In the genomic region with DNA sequence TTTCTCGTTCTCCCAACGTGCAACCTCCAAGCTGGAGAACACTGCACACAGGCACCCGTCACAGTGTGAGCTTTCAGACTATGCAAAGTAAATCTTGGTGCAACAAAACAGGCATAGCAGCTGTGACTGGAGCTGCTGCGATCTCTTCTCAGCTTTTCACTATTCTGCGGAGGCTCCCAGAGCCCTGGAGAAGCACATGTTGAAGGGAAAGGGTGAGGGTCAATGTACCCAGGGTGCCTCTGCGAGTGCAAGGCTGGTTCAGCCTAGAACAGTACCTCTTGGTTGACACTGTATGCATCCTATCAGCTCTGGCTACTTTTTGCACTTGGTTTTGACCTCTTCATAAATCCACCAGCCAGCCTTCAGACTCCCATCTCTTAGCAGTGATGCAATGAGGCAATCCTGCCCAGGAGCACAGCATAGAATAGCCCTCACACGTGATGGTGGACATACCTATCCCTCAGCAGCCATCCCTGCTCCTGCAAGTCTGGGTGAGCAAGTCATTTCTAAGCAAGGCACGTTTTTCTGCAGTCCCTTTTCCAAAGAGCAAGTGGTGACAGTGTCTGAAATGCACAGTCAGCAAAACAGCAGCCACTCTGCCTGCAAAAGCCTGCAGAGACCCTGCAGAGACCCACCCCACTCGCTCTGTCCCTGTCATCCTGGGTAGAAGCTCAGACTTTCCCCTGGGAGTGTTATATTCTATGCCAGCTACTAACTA, we compare ENCODE assay signal across 18 mouse cellular contexts.
DNase-seq lines count a peak whose midpoint lies in the region; ATAC-seq and TF ChIP-seq lines count a peak whose summit lies in the region.
"Had no signal": no experiment of that assay in that cellular context is flagged by ENCODE, and none has a peak within 500 bp of the region (broad histone marks: within the 10 kb centered on the region; RNA-seq: fewer than 3 reads in every experiment).

No protein-coding gene starts in this region.

- H3K36me3 ChIP-seq in hindbrain, postnatal 0 days (ENCODE audit: insufficient read depth, low read length), result no peaks in the 10 kb centered on the region
- H3K36me3 ChIP-seq in neural tube, embryonic 15.5 days, result no peaks in the 10 kb centered on the region
- H3K36me3 ChIP-seq: embryonic facial prominence, embryonic 13.5 days; heart, embryonic 13.5 days; lung, embryonic 15.5 days had no signal

- no peak overlapping the region for H3K4me3 ChIP-seq in hindbrain, postnatal 0 days (ENCODE audit: low read length)
- no peak overlapping the region for H3K4me3 ChIP-seq in neural tube, embryonic 15.5 days (replicated peaks)
- H3K4me3 ChIP-seq: embryonic facial prominence, embryonic 13.5 days; heart, embryonic 13.5 days; left cerebral cortex, adult 2 months; lung, embryonic 15.5 days had no signal

- TF ChIP-seq CTCF in hindbrain, postnatal 0 days (IDR thresholded peaks at IDR 0.05; ENCODE audit: low read depth), result no peak

- no peaks in the 10 kb centered on the region for H3K4me1 ChIP-seq in hindbrain, postnatal 0 days (ENCODE audit: insufficient read depth, low read length)
- H3K4me1 ChIP-seq in neural tube, embryonic 15.5 days, result peaks cover 20% of the 10 kb centered on the region

- WGBS in hindbrain, postnatal 0 days, result 27% methylated on average over 9 of the region's 9 CpGs
- WGBS in neural tube, embryonic 15.5 days, result 21% methylated on average over 9 of the region's 9 CpGs

- DNase-seq in embryo, embryonic 11 days, result peak; percentile 7
- DNase-seq in embryo, embryonic 9.5 days (ENCODE audit: extremely low spot score), result no peak
- peak; percentile 6 for DNase-seq in right cerebral cortex, postnatal 14 days
- DNase-seq in right cerebral cortex, adult 18-20 months, result no peak
- DNase-seq in hindbrain, postnatal 0 days (ENCODE audit: low spot score), result peak; percentile 48
- DNase-seq in cerebellum, postnatal 36 days, result no peak
- no peak for DNase-seq in thymus, adult 18-20 months
- DNase-seq: adrenal gland, adult 8-10 months; cerebellum, postnatal 25 days; gastrocnemius, postnatal 36 days; kidney, adult 8-10 months; liver; thymus, postnatal 4 days had no signal

- H3K27me3 ChIP-seq in hindbrain, postnatal 0 days (ENCODE audit: insufficient read depth, low read length), result no peaks in the 10 kb centered on the region
- no peaks in the 10 kb centered on the region for H3K27me3 ChIP-seq in neural tube, embryonic 15.5 days (replicated peaks)
- H3K27me3 ChIP-seq: embryonic facial prominence, embryonic 13.5 days; heart, embryonic 13.5 days; lung, embryonic 15.5 days had no signal

- peak; percentile 68 for ATAC-seq in hindbrain, postnatal 0 days
- ATAC-seq in neural tube, embryonic 15.5 days (ENCODE audit: low FRiP score), result peak; percentile 66

- no peaks in the 10 kb centered on the region for H3K9me3 ChIP-seq in hindbrain, postnatal 0 days (ENCODE audit: low read length)
- no peaks in the 10 kb centered on the region for H3K9me3 ChIP-seq in neural tube, embryonic 15.5 days (replicated peaks)
- H3K9me3 ChIP-seq: embryonic facial prominence, embryonic 13.5 days; heart, embryonic 13.5 days; lung, embryonic 15.5 days had no signal

- H3K27ac ChIP-seq in hindbrain, postnatal 0 days, result peak overlapping the region; percentile 32; the same call in 1 of the 2 replicates
- H3K27ac ChIP-seq in neural tube, embryonic 15.5 days (replicated peaks), result peak overlapping the region; percentile 60
- H3K27ac ChIP-seq: embryonic facial prominence, embryonic 13.5 days; heart, embryonic 13.5 days; left cerebral cortex, adult 2 months; lung, embryonic 15.5 days had no signal

- H3K4me2 ChIP-seq in hindbrain, postnatal 0 days (ENCODE audit: low read depth, low read length), result no peak overlapping the region
- H3K4me2 ChIP-seq in neural tube, embryonic 15.5 days, result peak overlapping the region; percentile 13; the same call in 1 of the 2 replicates
- H3K4me2 ChIP-seq: embryonic facial prominence, embryonic 13.5 days; heart, embryonic 13.5 days; lung, embryonic 15.5 days had no signal

- H3K9ac ChIP-seq in hindbrain, postnatal 0 days (replicated peaks; ENCODE audit: low read length), result peak overlapping the region; percentile 2; the same call in 1 of the 2 replicates
- no peak overlapping the region for H3K9ac ChIP-seq in neural tube, embryonic 15.5 days (replicated peaks)
- H3K9ac ChIP-seq: embryonic facial prominence, embryonic 13.5 days; heart, embryonic 13.5 days; lung, embryonic 15.5 days had no signal

Comparison
In these comparisons a context has a peak if more than half of its experiments do, and no peak if none do; other contexts are left out.
1. DNase-seq: peak in embryo, embryonic 11 days (single experiment), right cerebral cortex, postnatal 14 days (single experiment) and hindbrain, postnatal 0 days (single experiment); none in embryo, embryonic 9.5 days (single experiment), right cerebral cortex, adult 18-20 months (single experiment), cerebellum, postnatal 36 days (0 of 2) and thymus, adult 18-20 months (0 of 2).